Mouse (Mus musculus) forebrain, embryonic 14.5 days (tissue): Measurements from ENCODE around the gene Ehmt1. TPM values are rescaled to one million over a fixed set of nuclear protein-coding genes. Genes with fewer than 3 reads are reported as not detected.

Experiments
- ATAC-seq: fragments of 200-750 bp; cut with Nextera tagmentation; 2 replicates; pipeline ENCODE4 v1.8.0; 2017; ENCODE audit warnings: mild to moderate bottlenecking, moderate library complexity
- DNase-seq: peaks from one replicate; pipeline ENCODE4 v3.0.0-alpha.2; 2015; ENCODE audit warnings: low spot score
- H3K27ac ChIP-seq: fragments of 300-500 bp; sonication (generic); 2 replicates; pipeline ENCODE4 v1.5.1; 2014; ENCODE audit warnings: low read depth, mild to moderate bottlenecking, control low read depth, low read length, moderate library complexity
- H3K27me3 ChIP-seq: fragments of 300-500 bp; sonication (generic); replicated peaks from 2 replicates; pipeline ENCODE4 v1.6.1; 2014; ENCODE audit warnings: low read length, control low read depth, mixed read lengths; ENCODE audit not compliant: control insufficient read depth, insufficient read depth
- H3K36me3 ChIP-seq: fragments of 300-500 bp; sonication (generic); 2 replicates; pipeline ENCODE4 v1.6.1; 2014; ENCODE audit warnings: low read length, control low read depth; ENCODE audit not compliant: control insufficient read depth, insufficient read depth
- H3K4me1 ChIP-seq: fragments of 300-500 bp; sonication (generic); 2 replicates; pipeline ENCODE4 v1.6.1; 2014; ENCODE audit warnings: antibody characterized with exemption, low read length, control low read depth; ENCODE audit not compliant: control insufficient read depth, insufficient read depth
- H3K4me2 ChIP-seq: fragments of 300-500 bp; sonication (generic); 2 replicates; pipeline ENCODE4 v1.6.1; 2014; ENCODE audit warnings: mild to moderate bottlenecking, control low read depth, low read length
- H3K4me3 ChIP-seq: fragments of 300-500 bp; sonication (generic); 2 replicates; pipeline ENCODE4 v1.5.1; 2014; ENCODE audit warnings: low read depth, low read length, control low read depth
- H3K9ac ChIP-seq: fragments of 300-500 bp; sonication (generic); 2 replicates; pipeline ENCODE4 v1.6.1; 2014; ENCODE audit warnings: mild to moderate bottlenecking, low read length, control low read depth, moderate library complexity
- H3K9me3 ChIP-seq: fragments of 300-500 bp; sonication (generic); replicated peaks from 2 replicates; pipeline ENCODE4 v1.6.1; 2016; ENCODE audit warnings: low read length, control low read depth, mixed read lengths; ENCODE audit not compliant: control insufficient read depth
- WGBS: fragments of 180-500 bp; shearing (Covaris S2); extraction: QIAGEN DNeasy Blood & Tissue Kit; methylation state at CpG from one replicate; pipeline ENCODE4 v1.1.7; 2014; 5-methylcytosine and 5-hydroxymethylcytosine counted together
- polyA plus RNA-seq: library from polyadenylated mRNA; unstranded; fragments of >200 nt; fragmentation: Nextera tagmentation; extraction: Ambion mirVana; gene quantifications from 2 replicates; pipeline ENCODE4 v1.2.1, GENCODE M21; 2014

Gene Ehmt1
- polyA plus RNA-seq, 1 experiment from 2014 or later, result 76.7 TPM

DNA sequence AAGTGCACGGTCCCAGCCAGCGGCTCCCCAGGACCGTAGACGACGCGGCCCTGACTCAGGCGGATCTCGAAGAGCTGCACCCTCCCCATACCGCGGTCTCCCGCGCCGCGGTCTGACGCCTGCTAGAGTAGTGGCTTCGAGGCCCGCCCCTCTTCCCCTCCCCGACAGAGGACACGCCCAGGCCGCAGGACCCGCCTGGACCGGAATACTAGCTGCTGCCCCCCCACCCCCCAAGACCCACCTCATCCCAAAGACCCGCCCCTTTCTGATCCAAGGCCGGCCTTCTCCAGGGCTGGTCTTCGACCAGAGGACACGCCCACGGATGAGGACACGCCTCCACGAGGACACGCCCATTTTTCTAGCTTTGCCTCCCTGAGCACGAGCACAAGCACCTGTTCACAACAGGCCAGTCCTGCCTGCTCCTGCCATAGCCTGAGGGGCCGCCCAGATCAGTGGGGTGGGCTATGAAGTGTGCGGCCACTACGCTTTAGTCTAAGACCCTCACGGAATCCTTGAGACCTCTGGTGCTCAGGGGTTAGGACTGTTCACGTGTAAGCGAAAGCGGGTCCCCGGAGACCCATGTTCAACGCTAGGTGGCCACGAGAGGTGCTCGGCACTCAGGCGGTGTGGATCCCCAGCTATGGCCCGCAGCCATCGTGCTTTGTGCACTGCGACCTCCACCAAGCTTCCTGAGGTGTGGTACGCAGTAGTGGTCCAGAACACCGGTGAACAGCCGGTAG, 15.8 kb upstream of the Ehmt1 start, which contains the start of gene Arrdc1:
TSS of gene Arrdc1 (minus strand) at position 196 of the 740 bp plus-strand sequence.
- H3K27ac ChIP-seq, result 0 out of 2 replicates have a peak within 1 kb of the TSS, but pooled peaks have one; percentile 6

GRCm38 (mm10) chr2:24934441-24934963, 15.1 kb upstream of the Ehmt1 start:
- H3K4me1 ChIP-seq, result peaks cover 8% of the 10 kb centered on the region
- peak; percentile 13 for DNase-seq
- peak overlapping the region; percentile 70 for H3K9ac ChIP-seq
- no peak overlapping the region for H3K27ac ChIP-seq
- H3K9me3 ChIP-seq, result no peaks in the 10 kb centered on the region
- no peaks in the 10 kb centered on the region for H3K27me3 ChIP-seq
- ATAC-seq, result peak; percentile 56
- no peaks in the 10 kb centered on the region for H3K36me3 ChIP-seq
- H3K4me3 ChIP-seq, result peak overlapping the region; percentile 57
- peak overlapping the region; percentile 93 for H3K4me2 ChIP-seq
- 5% methylated on average over 19 of the region's 19 CpGs for WGBS

More for the DNA sequence above, 15.8 kb upstream of the Ehmt1 start, which contains the start of gene Arrdc1:
- Histone ChIP-seq H3K36me3 (no peaks in the 10 kb centered on the region), H3K9ac (peak within 1 kb of the TSS; percentile 70), H3K4me2 (peak within 1 kb of the TSS; percentile 93), H3K9me3 (no peaks in the 10 kb centered on the region), H3K4me1 (peaks cover 8% of the 10 kb centered on the region), H3K27me3 (no peaks in the 10 kb centered on the region), H3K4me3 (peak within 1 kb of the TSS; percentile 57)
- peak; percentile 92 for ATAC-seq
- WGBS, result under 1% methylated on average over 48 of the region's 49 CpGs
- DNase-seq, result peak; percentile 95

GRCm38 (mm10) chr2:24929593-24929992, 10.2 kb upstream of the Ehmt1 start:
- no peaks in the 10 kb centered on the region for H3K27me3 ChIP-seq
- DNase-seq (no peak), ATAC-seq (no peak)
- no peak overlapping the region for H3K9ac ChIP-seq
- peaks cover 8% of the 10 kb centered on the region for H3K4me1 ChIP-seq
- 91% methylated on average over 5 of the region's 5 CpGs for WGBS
- H3K4me3 ChIP-seq, result no peak overlapping the region
- H3K36me3 ChIP-seq, result 0 out of 2 replicates have a peak, but pooled peaks cover 2% of the 10 kb centered on the region
- H3K4me2 ChIP-seq, result no peak overlapping the region
- no peak overlapping the region for H3K27ac ChIP-seq
- H3K9me3 ChIP-seq, result no peaks in the 10 kb centered on the region

GRCm38 (mm10) chr2:24929119-24929518, 9.7 kb upstream of the Ehmt1 start:
- Histone ChIP-seq H3K36me3 (0 out of 2 replicates have a peak, but pooled peaks cover 2% of the 10 kb centered on the region), H3K27ac (no peak overlapping the region), H3K9me3 (no peaks in the 10 kb centered on the region), H3K27me3 (no peaks in the 10 kb centered on the region), H3K4me1 (peaks cover 3% of the 10 kb centered on the region; the same call in 1 of the 2 replicates), H3K4me2 (no peak overlapping the region), H3K9ac (no peak overlapping the region), H3K4me3 (no peak overlapping the region)
- WGBS, result 59% methylated on average over 2 of the region's 2 CpGs
- DNase-seq, result no peak
- ATAC-seq, result no peak

- no peak overlapping the region for H3K4me2 ChIP-seq
- H3K9ac ChIP-seq, result no peak overlapping the region
- no peaks in the 10 kb centered on the region for H3K27me3 ChIP-seq
- whole genome bisulfite sequencing, result 68% methylated on average over 4 of the region's 4 CpGs
- H3K4me3 ChIP-seq, result no peak overlapping the region
- 0 out of 2 replicates have a peak, but pooled peaks cover 2% of the 10 kb centered on the region for H3K36me3 ChIP-seq
- ATAC-seq (no peak), DNase-seq (no peak)
- no peaks in the 10 kb centered on the region for H3K9me3 ChIP-seq
- H3K4me1 ChIP-seq, result no peaks in the 10 kb centered on the region
- H3K27ac ChIP-seq, result no peak overlapping the region
Observed at GRCm38 (mm10) chr2:24927810-24928479, 8.5 kb upstream of the Ehmt1 start.

- 76% methylated on average over 7 of the region's 7 CpGs for WGBS
- DNase-seq (no peak), ATAC-seq (no peak)
- Histone ChIP-seq H3K9me3 (no peaks in the 10 kb centered on the region), H3K36me3 (0 out of 2 replicates have a peak, but pooled peaks cover 2% of the 10 kb centered on the region), H3K9ac (no peak overlapping the region), H3K4me3 (no peak overlapping the region), H3K27ac (no peak overlapping the region), H3K27me3 (no peaks in the 10 kb centered on the region), H3K4me1 (no peaks in the 10 kb centered on the region), H3K4me2 (no peak overlapping the region)
Observed at GRCm38 (mm10) chr2:24926965-24927358, 7.5 kb upstream of the Ehmt1 start.

- Histone ChIP-seq H3K36me3 (0 out of 2 replicates have a peak, but pooled peaks cover 2% of the 10 kb centered on the region), H3K4me3 (no peak overlapping the region), H3K4me2 (no peak overlapping the region), H3K27ac (no peak overlapping the region), H3K9ac (no peak overlapping the region), H3K27me3 (no peaks in the 10 kb centered on the region), H3K9me3 (no peaks in the 10 kb centered on the region), H3K4me1 (no peaks in the 10 kb centered on the region)
- 85% methylated on average over 9 of the region's 9 CpGs for WGBS
- ATAC-seq (no peak), DNase-seq (no peak)
Observed at GRCm38 (mm10) chr2:24926345-24926964, 7.0 kb upstream of the Ehmt1 start.

GRCm38 (mm10) chr2:24925284-24925683, 5.9 kb upstream of the Ehmt1 start:
- 83% methylated on average over 8 of the region's 8 CpGs for WGBS
- Histone ChIP-seq H3K27me3 (no peaks in the 10 kb centered on the region), H3K9ac (no peak overlapping the region), H3K4me3 (no peak overlapping the region), H3K27ac (no peak overlapping the region), H3K4me1 (no peaks in the 10 kb centered on the region), H3K4me2 (no peak overlapping the region), H3K36me3 (0 out of 2 replicates have a peak, but pooled peaks cover 2% of the 10 kb centered on the region), H3K9me3 (no peaks in the 10 kb centered on the region)
- DNase-seq, result no peak
- ATAC-seq, result no peak
